Mouse (Mus musculus): ENCODE data around the gene Rd3l.

Gene Rd3l

GRCm38 (mm10) chr12:111980887-111981367, at the start of gene Rd3l:
Gene Rd3l, minus strand, starts transcription at chr12:111981317.
- no peak for DNase-seq

- no peak for DNase-seq
Observed at GRCm38 (mm10) chr12:112027408-112027807, 46.3 kb upstream of the Rd3l start.

GRCm38 (mm10) chr12:112025907-112026645, 45.0 kb upstream of the Rd3l start:
- DNase-seq: no peak

GRCm38 (mm10) chr12:112025457-112025856, 44.3 kb upstream of the Rd3l start:
- no peak for DNase-seq

- no peak for DNase-seq
Observed at GRCm38 (mm10) chr12:112024581-112025310, 43.6 kb upstream of the Rd3l start.

- no peak for DNase-seq
Observed at GRCm38 (mm10) chr12:112023306-112023705, 42.2 kb upstream of the Rd3l start.

GRCm38 (mm10) chr12:112016346-112016745, 35.2 kb upstream of the Rd3l start:
- no peak for DNase-seq

GRCm38 (mm10) chr12:112013271-112013801, 32.2 kb upstream of the Rd3l start:
- no peak for DNase-seq

- no peak for DNase-seq
Observed at GRCm38 (mm10) chr12:112012511-112013270, 31.6 kb upstream of the Rd3l start.

GRCm38 (mm10) chr12:112001223-112001622, 20.1 kb upstream of the Rd3l start:
- DNase-seq: peak; percentile 69 to 77

GRCm38 (mm10) chr12:111999735-112000134, 18.6 kb upstream of the Rd3l start:
- DNase-seq: no peak

GRCm38 (mm10) chr12:111995161-111995560, 14.0 kb upstream of the Rd3l start:
- DNase-seq: no peak

GRCm38 (mm10) chr12:111992626-111993025, 11.5 kb upstream of the Rd3l start:
- DNase-seq: no peak

GRCm38 (mm10) chr12:111986756-111987155, 5.6 kb upstream of the Rd3l start:
- no peak for DNase-seq

- no peak for DNase-seq
Observed at GRCm38 (mm10) chr12:111983165-111983564, 2.0 kb upstream of the Rd3l start.

- DNase-seq: no peak
Observed at GRCm38 (mm10) chr12:111981831-111982230, 714 bp upstream of the Rd3l start.

- DNase-seq: no peak
Observed at GRCm38 (mm10) chr12:111978274-111978673, 2.8 kb downstream of the Rd3l start.

GRCm38 (mm10) chr12:111977138-111977537, 4.0 kb downstream of the Rd3l start:
- no peak for DNase-seq

GRCm38 (mm10) chr12:111974578-111974977, 6.5 kb downstream of the Rd3l start:
- DNase-seq: no peak

- DNase-seq: no peak
Observed at GRCm38 (mm10) chr12:111972504-111972903, 8.6 kb downstream of the Rd3l start.

GRCm38 (mm10) chr12:111971231-111971686, 9.9 kb downstream of the Rd3l start, which contains the start of gene Tdrd9:
Gene Tdrd9, plus strand, starts transcription at chr12:111971559.
- no peak for DNase-seq

- no peak for DNase-seq
Observed at GRCm38 (mm10) chr12:111970085-111970484, 11.0 kb downstream of the Rd3l start.

GRCm38 (mm10) chr12:111966683-111967173, 14.4 kb downstream of the Rd3l start, which contains the start of gene Atp5mpl:
Gene Atp5mpl, minus strand, starts transcription at chr12:111966977.
- peak; percentile 99 for DNase-seq
